Mouse (Mus musculus) testis, adult 2 months (tissue): ENCODE data around the gene Ttyh1.

ENCODE experiments used
- CTCF ChIP-seq: fragments of 200-500 bp; IDR thresholded peaks from 2 replicates; pipeline ENCODE4 v1.5.1; 2012; ENCODE audit warnings: low read depth, mild to moderate bottlenecking, inconsistent platforms, low read length, moderate library complexity; ENCODE audit not compliant: control insufficient read depth, insufficient read depth, insufficient replicate concordance
- POLR2A ChIP-seq: fragments of 200-500 bp; IDR thresholded peaks from 2 replicates; pipeline ENCODE4 v1.6.1; 2012; ENCODE audit warnings: low read depth, mild to moderate bottlenecking, inconsistent platforms, low read length, moderate library complexity; ENCODE audit not compliant: control insufficient read depth

DNA sequence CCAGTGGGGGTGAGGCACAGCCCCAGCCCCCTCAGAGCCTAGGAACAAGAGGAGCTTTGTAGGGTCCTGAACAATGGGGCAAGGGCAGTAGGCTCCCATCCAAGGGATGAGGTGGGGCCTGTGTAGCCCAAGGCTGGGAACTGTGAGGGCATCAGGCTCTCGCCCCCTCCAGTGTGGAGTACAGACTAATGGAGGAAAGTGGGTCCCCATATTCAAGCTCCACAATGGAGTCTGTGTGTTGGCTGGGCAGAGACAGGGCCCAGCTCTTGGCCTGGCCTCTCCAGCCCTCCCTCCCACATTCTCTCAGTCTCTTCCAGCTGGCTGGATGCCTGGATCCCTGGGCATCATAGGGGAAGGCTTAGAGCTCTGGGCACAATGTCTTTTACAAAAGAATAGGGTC lies 4.5 kb downstream of the Ttyh1 start:
- TF ChIP-seq CTCF (no peak), POLR2A (no peak)
